9 mouse cellular contexts compared by ENCODE assay signal in the genomic region with DNA sequence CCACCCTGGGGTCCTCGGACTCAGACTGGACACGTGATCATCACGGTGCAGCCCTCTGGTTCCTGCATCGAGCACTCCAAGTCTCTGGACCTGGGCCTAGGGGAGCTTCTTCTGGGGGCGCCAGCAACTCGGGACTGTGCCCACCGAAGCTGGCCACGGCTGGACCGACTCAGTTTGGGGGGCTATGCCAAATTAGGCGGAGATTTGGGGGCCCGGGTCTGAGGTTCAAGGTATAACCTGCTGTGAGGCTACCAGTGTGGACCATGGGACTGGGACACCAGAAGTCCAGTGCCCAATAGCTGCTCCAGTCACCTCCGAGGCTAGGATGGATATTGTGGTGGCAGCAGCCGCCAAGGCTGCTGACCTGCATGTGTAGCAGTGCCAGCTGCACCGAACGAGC. TPM values are rescaled to one million over a fixed set of nuclear protein-coding genes. Genes with fewer than 3 reads are reported as not detected.
DNase-seq lines count a peak whose midpoint lies in the region; ATAC-seq lines count a peak whose summit lies in the region.
"Had no signal": no experiment of that assay in that cellular context is flagged by ENCODE, and none has a peak within 500 bp of the region (broad histone marks: within the 10 kb centered on the region; RNA-seq: fewer than 3 reads in every experiment).

No protein-coding gene starts in this region.

- peaks cover 47% of the 10 kb centered on the region for H3K27me3 ChIP-seq in kidney, embryonic 15.5 days
- H3K27me3 ChIP-seq in embryonic facial prominence, embryonic 14.5 days (replicated peaks; ENCODE audit: control insufficient read depth, insufficient read depth, low read length), result peaks cover 14% of the 10 kb centered on the region; the same call in 1 of the 2 replicates
- peaks cover 19% of the 10 kb centered on the region for H3K27me3 ChIP-seq in intestine, embryonic 16.5 days (replicated peaks; ENCODE audit: control insufficient read depth, insufficient read depth, low read length)

- H3K9me3 ChIP-seq in kidney, embryonic 15.5 days (replicated peaks), result no peaks in the 10 kb centered on the region
- no peaks in the 10 kb centered on the region for H3K9me3 ChIP-seq in embryonic facial prominence, embryonic 14.5 days (ENCODE audit: control insufficient read depth, low read length)
- H3K9me3 ChIP-seq in intestine, embryonic 16.5 days (ENCODE audit: control insufficient read depth, low read length), result no peaks in the 10 kb centered on the region

- peaks cover 25% of the 10 kb centered on the region for H3K36me3 ChIP-seq in kidney, embryonic 15.5 days
- peaks cover 33% of the 10 kb centered on the region for H3K36me3 ChIP-seq in embryonic facial prominence, embryonic 14.5 days (ENCODE audit: control insufficient read depth, insufficient read depth, low read length)
- H3K36me3 ChIP-seq in intestine, embryonic 16.5 days (ENCODE audit: control insufficient read depth, insufficient read depth, low read length), result no peaks in the 10 kb centered on the region; the same call in 1 of the 2 replicates

- H3K27ac ChIP-seq in kidney, embryonic 15.5 days, result no peak overlapping the region
- H3K27ac ChIP-seq in embryonic facial prominence, embryonic 14.5 days (replicated peaks; ENCODE audit: low read depth, low read length), result peak overlapping the region; percentile 97; the same call in 1 of the 2 replicates
- H3K27ac ChIP-seq in intestine, embryonic 16.5 days (ENCODE audit: low read length), result no peak overlapping the region

- intact Hi-C loops in gastrocnemius, postnatal 14 days (cut with DNase I; ENCODE audit: low total_unique reads), result loop anchor here (5.0 kb wide), 1 partner anchor 45 kb away; no protein-coding TSS in a partner anchor

- no peak for ATAC-seq in kidney, embryonic 15.5 days (replicated peaks; ENCODE audit: low FRiP score)
- no peak for ATAC-seq in embryonic facial prominence, embryonic 14.5 days (ENCODE audit: low read depth)
- ATAC-seq in intestine, embryonic 16.5 days, result no peak
- ATAC-seq in megakaryocyte progenitor cell, adult 5-6 weeks (replicated peaks; ENCODE audit: poor library complexity), result no peak

- H3K4me3 ChIP-seq in kidney, embryonic 15.5 days (replicated peaks), result peak overlapping the region; percentile 69
- peak overlapping the region; percentile 73 for H3K4me3 ChIP-seq in embryonic facial prominence, embryonic 14.5 days (ENCODE audit: low read depth, low read length)
- H3K4me3 ChIP-seq in intestine, embryonic 16.5 days (ENCODE audit: low read length), result peak overlapping the region; percentile 67

- H3K9ac ChIP-seq in kidney, embryonic 15.5 days, result peak overlapping the region; percentile 60; the same call in 1 of the 2 replicates
- peak overlapping the region; percentile 86 for H3K9ac ChIP-seq in embryonic facial prominence, embryonic 14.5 days (ENCODE audit: low read depth, low read length)
- peak overlapping the region; percentile 77 for H3K9ac ChIP-seq in intestine, embryonic 16.5 days (ENCODE audit: low read depth, low read length)

- H3K4me2 ChIP-seq in kidney, embryonic 15.5 days, result peak overlapping the region; percentile 89
- peak overlapping the region; percentile 81 for H3K4me2 ChIP-seq in embryonic facial prominence, embryonic 14.5 days (ENCODE audit: low read depth, low read length)
- H3K4me2 ChIP-seq in intestine, embryonic 16.5 days (ENCODE audit: low read depth, low read length), result peak overlapping the region; percentile 97

- WGBS in kidney, embryonic 15.5 days, result 66% methylated on average over 15 of the region's 15 CpGs
- WGBS in embryonic facial prominence, embryonic 14.5 days, result 65% methylated on average over 15 of the region's 15 CpGs
- 60% methylated on average over 15 of the region's 15 CpGs for WGBS in intestine, embryonic 16.5 days

- DNase-seq in kidney, adult 11 months, result no peak
- DNase-seq in embryonic facial prominence, embryonic 14.5 days (ENCODE audit: low spot score), result no peak
- peak; percentile 25 for DNase-seq in neural tube, embryonic 10.5 days (ENCODE audit: extremely low spot score, low spot score)
- DNase-seq in cerebellum, adult 9-11 months, result no peak
- DNase-seq in gastrocnemius, postnatal 14 days, result no peak

- peaks cover 82% of the 10 kb centered on the region for H3K4me1 ChIP-seq in kidney, embryonic 15.5 days
- H3K4me1 ChIP-seq in embryonic facial prominence, embryonic 14.5 days (ENCODE audit: control insufficient read depth, insufficient read depth, low read length), result peaks cover 48% of the 10 kb centered on the region
- H3K4me1 ChIP-seq in intestine, embryonic 16.5 days (ENCODE audit: control insufficient read depth, insufficient read depth, low read length), result peaks cover 35% of the 10 kb centered on the region

RNA-seq across cellular contexts. Expression of a gene that starts 0.8 kb away (rescaled TPM):
- polyA plus RNA-seq in kidney, embryonic 15.5 days (2015; fragmentation: Nextera tagmentation; extraction: Ambion mirVana), result 1.1 and 1.3 TPM in 2 replicates
- 6.6 and 6.9 TPM in 2 replicates for polyA plus RNA-seq in embryonic facial prominence, embryonic 14.5 days (2014; fragmentation: Nextera tagmentation; extraction: Ambion mirVana)
- polyA plus RNA-seq in intestine, embryonic 16.5 days (2015; fragmentation: Nextera tagmentation; extraction: Ambion mirVana), result 0.18 and 0.20 TPM in 2 replicates
- total RNA-seq in megakaryocyte progenitor cell, adult 5-6 weeks (2015), result not detected in 2 replicates
- not detected in 2 replicates for total RNA-seq in megakaryocyte progenitor cell, adult 5-6 weeks (2017)
- total RNA-seq in gastrocnemius, postnatal 14 days (2021), result 1 to 10 TPM; 4.5 to 5.5 TPM
- total RNA-seq: MEL had no signal

RNA-seq across cellular contexts. Expression of a gene that starts 49.0 kb away (rescaled TPM):
- 110 and 114 TPM in 2 replicates for polyA plus RNA-seq in kidney, embryonic 15.5 days (2015; fragmentation: Nextera tagmentation; extraction: Ambion mirVana)
- polyA plus RNA-seq in embryonic facial prominence, embryonic 14.5 days (2014; fragmentation: Nextera tagmentation; extraction: Ambion mirVana), result 87.3 and 96.8 TPM in 2 replicates
- polyA plus RNA-seq in intestine, embryonic 16.5 days (2015; fragmentation: Nextera tagmentation; extraction: Ambion mirVana), result 68.6 and 75.2 TPM in 2 replicates
- 36.1 and 42.4 TPM in 2 replicates for total RNA-seq in megakaryocyte progenitor cell, adult 5-6 weeks (2015)
- total RNA-seq in megakaryocyte progenitor cell, adult 5-6 weeks (2017), result 58.2 and 86.6 TPM in 2 replicates
- total RNA-seq in gastrocnemius, postnatal 14 days (2021), result 10 to 100 TPM; 29.6 to 41.4 TPM
